Mouse (Mus musculus) neural tube, embryonic 14.5 days (tissue): ENCODE results near the gene Wdr25. TPM values are rescaled to one million over a fixed set of nuclear protein-coding genes. Genes with fewer than 3 reads are reported as not detected.

Source experiments
- ATAC-seq: fragments of 200-750 bp; cut with Nextera tagmentation; 2 replicates; pipeline ENCODE4 v1.8.0; 2017; ENCODE audit warnings: low read depth, mild to moderate bottlenecking, moderate TSS enrichment, moderate library complexity
- H3K27ac ChIP-seq: fragments of 300-500 bp; sonication (generic); 2 replicates; pipeline ENCODE4 v1.5.1; 2014; ENCODE audit warnings: low read depth, mild to moderate bottlenecking, control low read depth, low read length, moderate library complexity, mixed read lengths
- H3K27me3 ChIP-seq: fragments of 300-500 bp; sonication (generic); 2 replicates; pipeline ENCODE4 v1.6.1; 2014; ENCODE audit warnings: low read length; ENCODE audit not compliant: control insufficient read depth, insufficient read depth
- H3K36me3 ChIP-seq: fragments of 300-500 bp; sonication (generic); 2 replicates; pipeline ENCODE4 v1.6.1; 2014; ENCODE audit warnings: low read length, mixed read lengths; ENCODE audit not compliant: control insufficient read depth, insufficient read depth
- H3K4me1 ChIP-seq: fragments of 300-500 bp; sonication (generic); 2 replicates; pipeline ENCODE4 v1.6.1; 2014; ENCODE audit warnings: low read length; ENCODE audit not compliant: control insufficient read depth, insufficient read depth
- H3K4me2 ChIP-seq: fragments of 300-500 bp; sonication (generic); 2 replicates; pipeline ENCODE4 v1.6.1; 2014; ENCODE audit warnings: mild to moderate bottlenecking, low read depth, low read length, control low read depth
- H3K4me3 ChIP-seq: fragments of 300-500 bp; sonication (generic); 2 replicates; pipeline ENCODE4 v1.5.1; 2014; ENCODE audit warnings: low read depth, low read length, control low read depth, mixed read lengths
- H3K9ac ChIP-seq: fragments of 300-500 bp; sonication (generic); replicated peaks from 2 replicates; pipeline ENCODE4 v1.6.1; 2014; ENCODE audit warnings: low read depth, mild to moderate bottlenecking, control low read depth, low read length, mixed read lengths
- H3K9me3 ChIP-seq: fragments of 300-500 bp; sonication (generic); 2 replicates; pipeline ENCODE4 v1.6.1; 2016; ENCODE audit warnings: low read length; ENCODE audit not compliant: control insufficient read depth
- WGBS: fragments of 180-500 bp; shearing (Covaris S2); extraction: QIAGEN DNeasy Blood & Tissue Kit; methylation state at CpG from one replicate; pipeline ENCODE4 v1.1.7; 2014; 5-methylcytosine and 5-hydroxymethylcytosine counted together
- polyA plus RNA-seq: library from polyadenylated mRNA; unstranded; fragments of >200 nt; fragmentation: Nextera tagmentation; extraction: Ambion mirVana; gene quantifications from 2 replicates; pipeline ENCODE4 v1.2.1, GENCODE M21; 2014

Wdr25 gene
- polyA plus RNA-seq, 1 experiment from 2014 or later, result 4.5 TPM

GRCm38 (mm10) chr12:109068738-109069137 is 175.3 kb downstream of the Wdr25 start:
- Histone ChIP-seq H3K36me3 (no peaks in the 10 kb centered on the region), H3K4me2 (peak overlapping the region; percentile 73), H3K27me3 (no peaks in the 10 kb centered on the region; the same call in 1 of the 2 replicates), H3K4me1 (peaks cover 12% of the 10 kb centered on the region), H3K27ac (no peak overlapping the region), H3K9ac (peak overlapping the region; percentile 79; the same call in 1 of the 2 replicates), H3K9me3 (no peaks in the 10 kb centered on the region), H3K4me3 (peak overlapping the region; percentile 59)
- WGBS, result 64% methylated on average over 7 of the region's 7 CpGs
- ATAC-seq, result no peak

- no peaks in the 10 kb centered on the region; the same call in 1 of the 2 replicates for H3K27me3 ChIP-seq
- WGBS, result 48% methylated on average over 2 of the region's 2 CpGs
These were observed 176.3 kb downstream of the Wdr25 start for GRCm38 (mm10) chr12:109069751-109070150.

GRCm38 (mm10) chr12:109071248-109071647 is 177.8 kb downstream of the Wdr25 start:
- Histone ChIP-seq H3K36me3 (no peaks in the 10 kb centered on the region), H3K4me3 (no peak overlapping the region), H3K9ac (no peak overlapping the region), H3K9me3 (no peaks in the 10 kb centered on the region), H3K27ac (no peak overlapping the region), H3K4me2 (no peak overlapping the region), H3K4me1 (peaks cover 12% of the 10 kb centered on the region), H3K27me3 (no peaks in the 10 kb centered on the region; the same call in 1 of the 2 replicates)
- no peak for ATAC-seq
- WGBS, result 68% methylated on average over 13 of the region's 13 CpGs

More at GRCm38 (mm10) chr12:109069751-109070150, 176.3 kb downstream of the Wdr25 start:
- H3K4me2 ChIP-seq, result no peak overlapping the region
- H3K4me1 ChIP-seq, result peaks cover 12% of the 10 kb centered on the region
- H3K9ac ChIP-seq, result no peak overlapping the region
- ATAC-seq, result no peak
- no peaks in the 10 kb centered on the region for H3K9me3 ChIP-seq
- H3K27ac ChIP-seq, result no peak overlapping the region
- H3K4me3 ChIP-seq, result no peak overlapping the region
- H3K36me3 ChIP-seq, result no peaks in the 10 kb centered on the region

- ATAC-seq, result no peak
- no peak overlapping the region for H3K9ac ChIP-seq
- no peak overlapping the region for H3K4me2 ChIP-seq
- no peak overlapping the region for H3K27ac ChIP-seq
- H3K4me1 ChIP-seq, result no peaks in the 10 kb centered on the region
- H3K36me3 ChIP-seq, result no peaks in the 10 kb centered on the region
- H3K27me3 ChIP-seq, result no peaks in the 10 kb centered on the region
- no peak overlapping the region for H3K4me3 ChIP-seq
- WGBS, result 93% methylated on average over 6 of the region's 6 CpGs
- H3K9me3 ChIP-seq, result no peaks in the 10 kb centered on the region
These were observed 180.7 kb downstream of the Wdr25 start for GRCm38 (mm10) chr12:109074106-109074505.

- WGBS, result 56% methylated on average over 2 of the region's 2 CpGs
- Histone ChIP-seq H3K4me2 (no peak overlapping the region), H3K4me3 (no peak overlapping the region), H3K27ac (no peak overlapping the region), H3K27me3 (no peaks in the 10 kb centered on the region), H3K4me1 (no peaks in the 10 kb centered on the region), H3K9me3 (no peaks in the 10 kb centered on the region), H3K36me3 (no peaks in the 10 kb centered on the region), H3K9ac (no peak overlapping the region)
- no peak for ATAC-seq
These were observed 181.4 kb downstream of the Wdr25 start for GRCm38 (mm10) chr12:109074777-109075285.

GRCm38 (mm10) chr12:109077036-109077435 is 183.6 kb downstream of the Wdr25 start:
- no peak for ATAC-seq
- no peaks in the 10 kb centered on the region for H3K9me3 ChIP-seq
- 88% methylated on average over 6 of the region's 6 CpGs for WGBS

More at GRCm38 (mm10) chr12:109077036-109077435, 183.6 kb downstream of the Wdr25 start:
- Histone ChIP-seq H3K4me3 (no peak overlapping the region), H3K36me3 (no peaks in the 10 kb centered on the region), H3K27ac (no peak overlapping the region), H3K4me1 (no peaks in the 10 kb centered on the region), H3K9ac (no peak overlapping the region), H3K27me3 (no peaks in the 10 kb centered on the region), H3K4me2 (no peak overlapping the region)

Other genes starting within 250 kb of the Wdr25 start
- gene Degs2, start 191.3 kb upstream of the Wdr25 start, polyA plus RNA-seq, result 3.0 and 3.4 TPM in 2 replicates
- gene Yy1, start 100.7 kb upstream of the Wdr25 start, polyA plus RNA-seq, result 14.9 and 15.2 TPM in 2 replicates
- 16.8 and 18.3 TPM in 2 replicates for gene Slc25a29, start 57.7 kb upstream of the Wdr25 start, polyA plus RNA-seq
- gene Slc25a47, start 57.6 kb upstream of the Wdr25 start, polyA plus RNA-seq, result 8.2 and 9.4 TPM in 2 replicates
- gene Wars, start 543 bp downstream of the Wdr25 start, polyA plus RNA-seq, result 102 and 110 TPM in 2 replicates
- 40.8 and 53.1 TPM in 2 replicates for gene Begain, start 174.6 kb downstream of the Wdr25 start, polyA plus RNA-seq